Mouse (Mus musculus) cerebellum, postnatal 25 days (tissue): ENCODE data around the gene Bok.
"Not testable (repeated sequence)": the region's sequence is repeated elsewhere in the genome, so short reads cannot be mapped to it uniquely, and the experiment has no call there.

ENCODE experiments used
- DNase-seq, 2 experiments: peaks; one replicate each; pipeline ENCODE4 v3.0.0; 2021; ENCODE audit warnings: mixed read lengths in 2 of 2

The Bok gene

GRCm38 (mm10) chr1:93685401-93686244, at the start of gene Bok:
Gene Bok (plus strand): TSS chr1:93685660.
- DNase-seq, result peak; percentile 55 to 74

GRCm38 (mm10) chr1:93636211-93636897, 49.1 kb upstream of the Bok start:
- DNase-seq, result peak in 1 of 2 experiments; percentile 30

GRCm38 (mm10) chr1:93641978-93642377, 43.5 kb upstream of the Bok start:
- DNase-seq, result no peak

- DNase-seq, result no peak
Observed at GRCm38 (mm10) chr1:93642692-93643091, 42.8 kb upstream of the Bok start.

GRCm38 (mm10) chr1:93649604-93650172, 35.8 kb upstream of the Bok start:
- DNase-seq, result no peak

- DNase-seq, result no peak
Observed at GRCm38 (mm10) chr1:93654275-93654674, 31.2 kb upstream of the Bok start.

- no peak for DNase-seq
Observed at GRCm38 (mm10) chr1:93654798-93655197, 30.7 kb upstream of the Bok start.

- DNase-seq, result no peak
Observed at GRCm38 (mm10) chr1:93656325-93657024, 29.0 kb upstream of the Bok start.

- no peak for DNase-seq
Observed at GRCm38 (mm10) chr1:93657025-93657360, 28.5 kb upstream of the Bok start.

GRCm38 (mm10) chr1:93658559-93658958, 26.9 kb upstream of the Bok start, which contains the start of gene Stk25:
Gene Stk25 (minus strand): TSS chr1:93658659.
- not testable (repeated sequence) for DNase-seq

GRCm38 (mm10) chr1:93667760-93668400, 17.6 kb upstream of the Bok start:
- peak in 1 of 2 experiments; percentile 13 for DNase-seq

GRCm38 (mm10) chr1:93668791-93669548, 16.5 kb upstream of the Bok start:
- peak; percentile 68 to 81 for DNase-seq

- DNase-seq, result no peak
Observed at GRCm38 (mm10) chr1:93669941-93670340, 15.5 kb upstream of the Bok start.

GRCm38 (mm10) chr1:93672682-93673081, 12.8 kb upstream of the Bok start:
- no peak for DNase-seq

- DNase-seq, result no peak
Observed at GRCm38 (mm10) chr1:93678386-93678785, 7.1 kb upstream of the Bok start.

GRCm38 (mm10) chr1:93679889-93680568, 5.4 kb upstream of the Bok start:
- DNase-seq, result no peak

GRCm38 (mm10) chr1:93686245-93686960, 943 bp downstream of the Bok start:
- peak; percentile 56 to 68 for DNase-seq

- DNase-seq, result no peak
Observed at GRCm38 (mm10) chr1:93686961-93687320, 1.5 kb downstream of the Bok start.

- no peak for DNase-seq
Observed at GRCm38 (mm10) chr1:93688154-93688553, 2.7 kb downstream of the Bok start.

- DNase-seq, result no peak
Observed at GRCm38 (mm10) chr1:93689901-93690496, 4.5 kb downstream of the Bok start.
